Mouse (Mus musculus) monocyte, adult 2 months (primary cell): ENCODE measurements around the gene Apol9b.
"Not testable (repeated sequence)": the region's sequence is repeated elsewhere in the genome, so short reads cannot be mapped to it uniquely, and the experiment has no call there.

ENCODE experiments used
- DNase-seq, 2 experiments: peaks; one replicate each; pipeline ENCODE4 v3.0.0; 2022; ENCODE audit warnings: low spot score in 2 of 2, low read depth in 1 of 2

The Apol9b gene

DNA sequence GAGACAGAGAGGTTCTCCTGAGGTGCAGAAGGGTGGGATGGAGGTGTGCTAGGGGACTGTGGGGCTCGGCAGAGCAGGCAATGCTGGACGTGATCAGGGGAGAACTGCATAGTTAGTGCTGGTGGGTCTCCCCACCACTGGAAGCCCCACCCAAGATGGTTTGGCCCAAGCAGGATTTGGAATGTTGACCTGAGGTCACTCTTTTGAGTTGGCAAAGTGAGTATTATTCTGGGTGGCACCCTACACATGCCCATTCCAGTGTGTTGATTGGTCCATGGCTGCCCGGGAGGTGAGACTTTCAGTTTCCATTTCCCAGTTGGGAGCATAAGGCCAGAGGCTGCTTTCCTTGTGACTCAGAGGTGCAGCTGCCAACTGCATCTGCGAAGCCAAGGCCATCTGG, at the start of gene Apol9b:
Gene Apol9b (plus strand): TSS at position 301 of the 400 bp plus-strand sequence.
- not testable (repeated sequence) for DNase-seq

DNA sequence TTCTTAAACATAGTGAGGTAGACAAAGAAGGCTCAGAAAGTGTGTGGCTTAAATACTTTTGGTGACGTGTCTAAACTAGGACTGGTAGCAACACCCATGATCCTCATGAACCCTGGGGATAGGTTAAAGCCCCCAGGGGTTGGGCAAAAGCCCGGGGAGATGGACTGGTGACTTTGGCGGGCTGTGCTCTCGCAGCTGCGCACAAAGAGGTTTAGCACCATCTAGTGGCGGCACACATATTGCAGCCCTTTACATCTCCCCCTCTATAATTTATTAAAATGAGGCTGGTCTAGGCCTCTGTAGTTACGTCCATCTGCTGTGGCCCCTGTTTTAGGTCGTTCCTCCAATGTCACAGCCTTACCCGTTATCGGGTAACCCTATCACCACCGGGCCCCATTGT, 44.9 kb upstream of the Apol9b start:
- not testable (repeated sequence) for DNase-seq

DNA sequence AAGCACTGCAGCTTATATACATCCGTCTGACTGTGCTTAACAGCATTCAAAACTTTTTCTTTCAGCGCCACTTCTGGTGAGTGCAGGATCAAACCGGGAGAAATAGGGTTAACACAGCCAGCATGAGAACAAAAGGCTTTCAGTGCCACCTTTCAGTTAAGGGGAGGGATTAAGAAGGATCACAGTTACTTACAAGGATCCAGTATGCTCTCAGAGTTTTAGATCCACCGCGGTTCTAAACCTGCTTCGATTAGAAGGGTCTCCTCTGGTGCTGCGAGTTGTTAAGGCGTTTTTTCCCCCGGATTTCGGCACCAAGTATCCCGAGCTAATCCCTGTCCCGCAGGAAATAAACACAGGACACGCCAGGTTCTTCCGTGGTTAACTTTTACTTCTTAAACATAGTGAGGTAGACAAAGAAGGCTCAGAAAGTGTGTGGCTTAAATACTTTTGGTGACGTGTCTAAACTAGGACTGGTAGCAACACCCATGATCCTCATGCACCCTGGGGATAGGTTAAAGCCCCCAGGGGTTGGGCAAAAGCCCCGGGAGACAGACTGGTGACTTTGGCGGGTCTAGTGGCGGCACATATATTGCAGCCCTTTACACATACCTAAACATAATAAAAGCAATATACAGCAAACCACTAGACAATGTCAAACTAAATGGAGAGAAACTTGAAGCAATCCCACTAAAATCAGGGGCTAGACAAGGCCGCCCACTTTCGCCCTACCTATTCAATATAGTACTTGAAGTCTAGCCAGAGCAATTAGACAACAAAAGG, 37.1 kb upstream of the Apol9b start:
- DNase-seq = not testable (repeated sequence)

DNA sequence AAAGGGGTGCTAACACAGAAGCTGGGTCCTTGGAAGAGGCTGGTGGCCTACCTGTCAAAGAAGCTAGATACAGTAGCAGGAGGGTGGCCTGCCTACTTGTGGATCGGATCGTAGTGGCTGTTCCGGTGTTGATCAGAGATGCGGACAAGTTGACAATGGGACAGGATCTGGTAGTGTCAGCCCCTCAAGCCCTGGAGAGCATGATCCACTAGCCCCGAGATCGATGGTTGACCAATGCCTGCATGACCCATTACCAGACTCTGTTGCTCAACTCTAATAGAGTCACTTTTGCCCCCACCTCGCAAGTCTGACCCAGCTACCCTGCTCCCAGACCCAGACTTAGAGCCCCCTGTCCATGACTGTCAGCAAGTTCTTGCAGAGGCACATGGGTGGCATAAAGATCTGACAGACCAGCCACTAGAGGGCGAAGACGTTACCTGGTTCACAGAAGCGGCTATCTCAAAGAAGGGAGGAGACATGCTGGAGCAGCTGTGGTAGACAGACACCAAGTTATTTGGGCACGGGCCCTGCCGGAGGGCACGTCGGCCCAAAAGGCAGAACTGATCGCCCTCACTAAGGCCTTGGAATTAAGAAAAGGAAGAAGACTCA, 34.0 kb upstream of the Apol9b start:
- not testable (repeated sequence) for DNase-seq

DNA sequence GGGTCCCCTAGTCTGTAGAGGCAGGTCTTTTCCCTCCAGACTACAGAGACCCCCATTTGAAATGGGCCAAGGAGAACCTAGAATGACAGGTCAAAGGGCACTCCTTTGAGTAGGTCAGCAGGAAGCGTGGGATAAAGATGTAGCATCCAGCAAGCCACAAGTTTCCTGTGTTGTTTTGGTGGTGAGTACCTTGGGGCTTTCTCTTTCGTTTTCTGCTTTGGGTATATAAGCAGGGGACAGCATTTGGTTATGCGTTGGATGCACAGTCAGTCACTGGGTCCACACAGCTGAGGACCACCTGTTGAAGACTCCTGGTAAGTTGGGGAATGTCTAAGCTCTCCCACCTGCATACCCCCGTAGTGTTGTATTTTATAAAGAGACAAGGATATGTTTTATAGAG, 30.2 kb upstream of the Apol9b start, which contains the start of gene Apol7e:
Gene Apol7e (plus strand): TSS at position 202 of the 400 bp plus-strand sequence.
- not testable (repeated sequence) for DNase-seq

DNA sequence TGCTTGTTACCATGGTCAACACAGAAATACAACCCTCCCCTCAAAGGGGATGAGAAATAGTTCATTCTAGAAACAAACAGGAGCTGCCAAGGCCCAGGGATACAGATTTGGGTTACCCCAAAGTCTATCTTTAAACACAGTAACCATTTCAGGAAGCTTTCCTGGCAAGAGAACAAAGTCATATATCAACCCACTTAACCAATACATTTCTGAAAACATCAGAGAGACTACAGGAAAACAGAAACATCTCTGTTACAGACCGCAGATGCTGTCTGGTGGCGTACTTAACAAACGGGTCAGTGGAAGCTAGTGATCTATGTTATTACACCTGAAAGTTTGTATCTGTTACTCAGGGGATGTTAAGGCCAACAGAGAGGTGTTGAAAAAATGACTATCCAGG, 23.5 kb upstream of the Apol9b start:
- DNase-seq = not testable (repeated sequence)

DNA sequence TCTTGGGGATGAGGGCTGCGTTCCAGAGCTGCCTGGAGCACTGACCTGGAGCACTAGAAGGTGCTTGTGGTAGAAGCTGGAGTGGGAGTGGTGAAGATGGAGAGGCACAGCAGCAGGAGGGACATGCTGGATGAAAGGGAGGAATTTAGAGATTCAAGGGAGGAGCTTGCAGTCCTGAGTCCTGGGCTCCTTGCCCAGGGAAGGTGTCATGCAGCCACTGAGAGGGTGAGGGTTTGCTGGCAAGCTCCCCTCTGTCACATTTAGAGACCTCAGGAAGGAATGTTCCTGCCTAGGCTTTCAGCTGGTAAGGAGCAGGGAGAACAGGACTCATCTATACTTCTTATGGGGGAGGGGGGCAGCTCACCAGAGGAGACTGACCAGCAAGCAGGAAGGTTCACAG, 19.9 kb upstream of the Apol9b start:
- not testable (repeated sequence) for DNase-seq

DNA sequence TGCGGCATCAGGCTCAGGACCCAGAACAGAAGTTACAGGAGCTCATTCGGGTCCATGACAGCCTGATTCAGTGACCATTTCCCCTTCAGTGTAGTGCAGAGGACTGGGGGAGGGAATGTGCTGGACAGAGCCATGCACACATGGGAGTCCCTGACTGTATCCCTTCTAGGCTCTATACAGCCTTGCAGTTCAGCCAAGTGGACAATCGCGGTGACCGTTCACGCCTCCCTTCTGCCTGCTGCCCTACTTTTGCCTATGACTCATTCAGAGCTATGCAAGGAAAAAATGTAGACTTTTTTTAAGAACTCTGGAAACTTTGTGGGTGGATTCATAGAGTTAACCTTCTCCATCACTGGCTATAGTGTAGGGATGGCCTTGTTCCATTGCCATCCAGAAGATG, 10.6 kb upstream of the Apol9b start:
- DNase-seq = not testable (repeated sequence)

DNA sequence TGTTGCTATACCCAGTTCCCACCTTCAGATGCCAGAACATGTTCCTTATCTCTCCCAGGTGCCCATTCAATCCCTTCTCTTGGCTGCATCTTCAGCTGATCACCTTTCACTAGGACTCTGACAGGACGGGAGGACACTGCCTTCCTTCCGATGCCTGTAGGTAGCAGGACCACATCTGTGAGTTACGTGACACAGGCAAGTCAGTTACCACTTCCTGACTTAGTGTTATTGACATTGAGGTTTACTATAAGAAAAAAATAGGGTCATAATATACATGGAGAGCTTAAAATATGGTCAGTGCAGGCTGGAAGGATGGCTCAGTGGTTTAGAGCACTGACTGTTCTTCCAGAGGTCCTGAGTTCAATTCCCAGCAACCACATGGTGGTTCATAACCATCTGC, 7.3 kb upstream of the Apol9b start:
- not testable (repeated sequence) for DNase-seq

DNA sequence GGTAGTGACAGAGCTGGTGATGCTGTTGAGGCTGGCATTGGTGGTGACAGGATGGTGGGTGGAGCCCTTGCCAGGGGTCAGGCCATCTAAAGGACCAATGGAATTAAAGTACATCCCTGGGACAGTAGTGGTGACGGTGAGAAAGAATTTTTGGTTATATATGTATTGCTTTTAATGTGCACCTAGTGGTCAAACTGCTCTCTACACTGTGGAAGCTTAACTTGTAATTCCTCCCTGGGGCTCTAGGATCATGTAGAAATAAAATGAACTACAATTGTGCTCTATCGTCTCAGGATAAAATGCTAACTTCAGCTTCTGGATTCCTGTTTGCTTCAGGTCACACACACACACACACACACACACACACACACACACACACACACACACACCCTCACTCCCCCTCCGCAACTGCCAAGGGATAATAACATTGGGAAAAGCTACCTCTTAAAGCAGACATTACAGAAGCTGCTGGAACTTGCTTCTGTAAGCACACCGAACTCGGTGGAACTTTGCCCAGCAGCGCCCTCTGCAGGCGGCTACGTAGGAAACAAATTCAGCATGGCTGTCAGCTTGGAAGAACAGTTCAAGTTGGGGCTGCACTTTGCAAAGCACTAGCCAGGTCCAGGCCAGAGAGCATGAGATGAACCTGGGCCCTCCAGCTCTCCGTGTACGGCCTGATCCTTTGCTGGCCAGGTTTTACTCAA, 4.5 kb upstream of the Apol9b start:
- DNase-seq = not testable (repeated sequence)

DNA sequence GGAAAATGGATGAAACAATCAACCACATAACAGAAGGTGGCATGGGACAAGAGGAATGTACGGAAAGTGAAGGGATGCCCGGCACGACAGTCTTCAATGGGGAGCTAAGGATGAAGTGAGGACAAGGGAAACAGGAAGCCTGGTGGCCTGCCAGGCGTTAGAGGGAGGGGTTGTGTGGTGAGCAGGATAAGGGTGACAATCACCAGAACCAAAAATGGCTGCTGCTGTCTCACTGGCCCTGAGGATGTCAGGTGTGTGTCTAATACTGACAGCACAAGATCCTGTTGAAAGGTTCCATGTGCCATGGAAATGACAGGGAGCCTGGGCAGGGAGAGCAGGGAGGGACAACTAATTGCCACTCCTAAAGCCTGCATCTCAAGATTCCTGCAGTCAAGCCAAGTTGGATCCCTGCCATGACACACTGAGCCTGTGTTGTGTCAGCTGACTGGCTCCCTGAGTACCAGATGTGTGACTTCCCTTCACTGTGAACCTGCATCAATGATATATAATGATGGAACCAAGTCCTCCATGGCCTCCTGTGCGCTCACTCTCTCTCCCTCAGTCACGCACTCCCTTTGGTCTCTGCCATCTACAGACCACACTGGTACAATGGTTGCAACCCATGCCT, 3.3 kb upstream of the Apol9b start:
- DNase-seq = not testable (repeated sequence)

DNA sequence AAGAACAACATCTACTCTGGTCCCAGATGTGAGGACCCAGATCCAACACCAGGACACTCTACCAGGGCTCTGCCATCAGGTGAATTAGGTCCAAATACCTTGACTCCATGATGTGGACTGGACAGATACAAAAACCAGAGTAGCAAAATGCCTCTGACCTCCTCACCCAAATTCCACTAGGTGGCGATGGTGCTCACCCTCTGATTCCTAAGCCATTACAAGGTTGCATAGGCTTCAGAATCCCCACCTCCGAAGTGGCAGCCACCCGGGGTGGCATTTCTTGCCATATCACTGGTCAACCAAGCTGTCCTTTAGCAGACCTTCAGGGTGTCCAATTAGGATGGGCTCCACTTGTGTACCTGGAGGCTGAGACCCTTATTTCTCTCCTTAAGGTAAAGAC, 1.7 kb upstream of the Apol9b start:
- DNase-seq = not testable (repeated sequence)

DNA sequence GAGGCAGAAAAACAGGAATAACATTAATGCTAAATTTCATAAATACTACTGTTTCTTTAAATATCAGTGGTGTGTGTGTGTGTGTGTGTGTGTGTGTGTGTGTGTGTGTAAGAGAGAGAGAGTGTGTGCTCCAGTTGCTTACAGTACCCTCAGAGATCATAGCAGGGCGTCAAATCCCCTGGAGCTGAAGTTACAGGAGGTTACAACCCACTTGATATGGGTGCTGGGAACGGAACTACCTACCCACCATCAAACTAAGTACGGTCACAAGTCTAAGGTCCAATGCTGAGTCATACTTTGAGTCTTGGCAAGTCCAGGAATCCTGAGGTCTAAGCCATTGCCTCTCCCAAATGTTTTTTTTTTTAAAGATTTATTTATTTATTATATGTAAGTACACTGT, 1.1 kb upstream of the Apol9b start:
- not testable (repeated sequence) for DNase-seq

DNA sequence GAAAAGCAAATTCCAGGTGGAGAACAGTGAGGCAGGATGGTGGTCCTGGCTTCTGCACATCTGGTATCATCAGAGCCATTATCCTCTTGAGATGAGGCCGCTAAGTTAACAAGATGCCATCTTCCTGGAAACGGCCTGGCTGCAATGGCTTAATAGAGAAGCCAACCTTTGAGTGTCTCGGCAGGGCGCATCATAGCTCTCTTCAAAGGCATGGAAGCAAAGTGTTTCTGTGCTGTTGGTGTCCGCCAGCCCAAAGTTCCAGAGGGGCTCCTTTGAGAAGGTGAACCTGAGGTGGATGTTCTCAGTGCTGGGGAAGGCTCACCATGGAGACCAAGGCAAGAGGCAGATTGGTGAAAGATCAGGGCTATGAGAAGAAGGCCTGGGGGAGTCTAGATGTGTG, 2.8 kb downstream of the Apol9b start:
- no peak for DNase-seq

DNA sequence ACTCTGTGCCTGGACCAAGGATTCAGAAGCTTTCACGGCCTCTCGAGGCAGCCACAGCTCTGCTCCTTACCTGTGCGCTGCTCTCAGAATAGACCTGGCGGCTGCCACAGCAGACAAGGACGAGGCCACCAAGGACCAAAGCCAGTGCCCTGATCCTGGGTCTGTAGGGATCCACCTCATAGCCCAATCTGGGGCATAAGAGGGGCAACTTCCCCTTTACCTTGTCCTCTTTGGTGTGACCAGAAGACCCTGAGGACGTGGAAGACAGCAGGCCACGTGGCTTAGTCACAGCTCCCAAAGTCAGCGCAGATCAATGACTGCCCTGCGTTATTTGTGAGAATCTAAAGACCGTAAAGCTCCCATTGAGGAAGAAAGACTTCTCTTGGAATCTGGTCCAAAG, 4.0 kb downstream of the Apol9b start:
- DNase-seq = not testable (repeated sequence)

DNA sequence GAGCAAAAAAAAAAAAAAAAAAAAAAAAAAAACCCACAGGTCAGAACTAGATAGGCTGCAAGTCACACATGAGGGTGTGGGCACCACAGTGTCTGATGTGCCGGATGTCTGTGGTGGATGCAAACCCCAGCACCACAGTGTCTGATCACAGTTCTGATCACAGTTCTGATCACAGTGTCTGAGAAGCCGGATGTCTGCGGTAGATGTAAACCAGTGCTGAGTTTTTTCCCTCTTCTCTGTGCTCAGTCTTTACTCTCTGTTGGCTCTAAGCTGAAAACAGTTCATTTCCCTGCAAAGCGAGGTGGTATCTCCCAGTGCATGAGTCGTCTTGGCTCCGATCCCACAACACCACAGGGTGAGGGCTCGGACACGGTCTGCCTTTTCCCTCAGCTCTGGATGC, 4.5 kb downstream of the Apol9b start:
- not testable (repeated sequence) for DNase-seq

DNA sequence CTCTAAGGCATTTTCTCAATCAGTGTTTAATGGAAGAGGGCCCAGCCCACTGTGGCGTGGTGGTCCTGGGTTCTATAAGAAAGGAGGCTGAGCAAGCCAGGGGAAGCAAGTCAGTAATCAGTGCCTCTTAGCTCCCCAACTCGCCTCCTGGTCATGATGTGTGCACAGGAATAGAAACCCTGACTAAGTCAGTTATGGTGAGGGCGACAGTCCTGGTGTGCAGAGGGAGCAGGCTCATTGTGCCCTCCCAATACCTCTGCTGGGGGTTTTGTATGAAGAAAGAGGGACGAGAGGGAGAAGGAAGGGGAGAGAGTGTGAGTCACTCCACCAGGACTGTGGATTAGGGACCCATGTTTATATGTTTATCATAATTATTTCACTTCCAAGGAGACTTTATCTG, 5.1 kb downstream of the Apol9b start:
- DNase-seq = not testable (repeated sequence)

DNA sequence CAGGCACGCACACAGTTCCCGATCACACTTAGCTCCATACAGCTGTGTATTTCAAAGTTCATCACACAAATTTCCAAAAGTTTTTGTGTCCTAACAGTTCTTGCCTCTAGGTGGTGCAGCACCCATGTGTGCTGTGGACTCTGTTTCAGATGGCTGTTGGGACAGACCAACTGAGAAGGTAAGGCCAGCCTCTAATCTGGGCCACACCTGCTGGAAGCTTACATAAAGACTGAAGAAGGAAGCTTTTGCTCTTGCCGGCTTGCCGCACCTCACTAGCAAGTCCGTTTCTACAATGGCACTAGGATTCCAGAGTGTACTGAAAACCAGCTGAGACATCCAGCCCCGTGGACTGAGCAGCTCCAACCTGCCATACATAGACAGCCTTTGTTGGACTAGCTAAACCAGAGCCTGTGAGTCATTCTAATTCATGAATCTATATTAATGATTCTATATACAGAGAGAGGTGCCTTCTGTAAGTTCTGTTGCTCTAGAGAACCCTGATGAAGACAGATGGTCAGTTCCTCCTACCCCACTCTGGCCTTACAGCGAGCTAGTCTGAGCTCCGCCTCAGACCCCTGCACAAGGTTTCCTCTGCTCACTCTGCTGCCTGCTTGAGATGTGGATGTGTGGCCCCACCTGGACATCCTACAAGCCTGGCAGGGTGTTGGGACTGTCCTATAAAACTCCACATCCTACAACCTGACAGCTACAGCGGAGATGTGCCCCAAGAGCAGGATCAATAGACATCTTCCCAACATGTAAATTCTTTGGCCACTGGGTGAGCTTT, 11.9 kb downstream of the Apol9b start:
- no peak for DNase-seq

DNA sequence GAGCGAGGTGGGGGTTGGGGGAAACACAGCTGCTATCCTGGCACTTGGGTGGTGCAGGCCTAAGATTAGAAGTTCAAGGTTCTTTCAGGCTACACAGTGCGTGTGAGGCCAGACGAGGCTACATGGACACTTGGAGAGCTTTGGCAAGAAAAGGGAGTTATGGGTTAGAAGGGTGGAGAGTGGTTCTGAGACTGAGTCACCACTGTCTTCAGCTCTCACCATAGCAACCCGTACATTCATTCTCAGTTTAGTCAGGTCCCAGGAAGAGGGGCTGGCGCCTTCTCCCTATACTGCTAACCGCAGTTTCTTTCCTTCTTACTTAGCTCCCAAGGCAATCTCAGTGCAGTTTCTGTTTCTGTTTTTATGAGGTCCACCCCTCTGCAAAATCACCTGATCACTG, 12.7 kb downstream of the Apol9b start:
- not testable (repeated sequence) for DNase-seq

DNA sequence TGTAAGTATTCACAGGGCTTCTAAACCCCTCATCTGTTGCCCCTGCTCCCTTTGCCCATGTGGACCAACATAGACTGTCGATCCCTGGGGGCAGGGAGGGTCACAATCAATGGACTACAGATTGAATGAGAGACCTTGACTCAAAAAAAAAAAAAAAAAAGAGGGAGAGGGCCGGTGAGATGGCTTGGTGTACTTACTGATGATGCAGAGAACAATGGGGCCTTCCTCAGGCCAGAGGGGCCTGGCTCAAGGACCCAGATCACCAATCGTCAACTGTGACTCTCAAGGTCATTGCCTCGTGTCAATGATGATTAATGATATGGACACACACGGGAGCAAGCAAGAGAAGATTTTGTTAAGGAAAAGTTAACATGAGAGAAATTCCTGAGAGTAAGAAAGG, 15.8 kb downstream of the Apol9b start:
- no peak for DNase-seq

DNA sequence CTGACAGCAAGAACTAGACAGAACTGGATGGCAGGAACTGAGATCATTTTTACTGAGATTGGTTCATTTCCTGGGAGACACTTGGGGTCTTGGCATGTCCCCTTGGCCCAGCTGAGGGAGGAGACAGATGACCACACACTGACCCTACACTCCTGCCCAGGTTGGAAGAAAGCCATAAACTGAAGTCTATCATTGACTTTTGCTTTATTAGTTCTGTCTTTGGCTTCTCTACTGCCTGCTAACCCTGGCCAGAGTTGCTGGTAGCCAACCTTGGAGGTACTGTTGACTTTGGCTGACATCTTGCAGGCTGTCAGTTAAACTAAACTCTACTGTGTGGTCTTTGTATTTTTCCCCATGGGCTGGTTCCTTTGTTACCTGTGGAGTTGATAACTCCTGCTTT, 16.2 kb downstream of the Apol9b start:
- no peak for DNase-seq
